Mouse (Mus musculus): Measurements from ENCODE around the gene Trpv5.

The Trpv5 gene

DNA sequence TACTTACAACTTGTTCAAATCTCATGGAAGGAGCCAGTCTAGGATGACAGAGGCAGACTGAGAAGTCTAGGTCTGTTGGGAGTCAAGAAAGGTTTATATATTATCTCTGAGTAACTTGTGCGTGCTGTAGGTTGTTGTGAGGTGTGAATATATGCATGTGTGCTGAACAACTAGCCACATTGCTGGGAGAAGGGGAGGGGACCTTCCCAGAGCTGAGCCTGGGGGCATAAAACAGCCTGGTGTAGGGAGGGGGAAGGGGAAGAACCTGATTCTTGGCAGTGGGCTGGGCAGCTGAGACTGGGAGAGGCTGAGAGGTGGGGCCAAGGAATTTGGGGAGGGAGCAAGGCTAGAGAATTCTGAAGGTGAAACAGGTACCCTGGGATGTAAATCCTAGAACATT is at the start of gene Trpv5:
TSS of gene Trpv5 (minus strand) at position 101 of the 400 bp plus-strand sequence.
- no peak for DNase-seq (ENCODE audit: low spot score)

DNA sequence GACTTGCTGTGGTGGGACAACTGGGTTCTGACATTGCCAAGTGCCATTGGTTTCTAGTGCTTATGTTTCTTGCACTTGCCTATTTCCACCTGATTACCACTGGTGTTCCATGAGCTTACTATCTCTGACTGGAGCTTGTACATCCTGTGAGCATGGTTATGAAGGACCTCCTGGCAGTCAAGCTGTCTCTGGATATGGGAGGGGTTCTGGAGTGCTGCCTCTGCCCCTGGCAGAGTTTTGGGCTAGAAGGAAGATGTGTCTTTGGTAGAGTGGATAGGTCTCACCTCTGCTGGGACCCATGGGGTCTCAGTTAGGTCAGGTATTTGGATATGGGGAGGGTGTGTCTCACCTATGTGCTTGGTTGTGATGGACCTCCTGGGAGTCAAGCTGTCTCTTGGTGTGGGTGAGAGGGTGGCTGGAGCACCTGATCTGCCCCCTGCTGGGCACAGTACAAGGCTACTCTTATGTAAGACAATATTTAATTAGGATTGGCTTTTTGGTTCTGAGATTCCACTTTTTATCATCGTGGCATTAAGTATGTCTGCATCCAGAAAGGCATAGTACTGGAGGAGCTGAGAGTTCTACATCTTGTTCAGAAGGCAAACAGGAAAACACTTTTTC is 47.5 kb upstream of the Trpv5 start:
- DNase-seq (ENCODE audit: low spot score), result peak; percentile 48

DNA sequence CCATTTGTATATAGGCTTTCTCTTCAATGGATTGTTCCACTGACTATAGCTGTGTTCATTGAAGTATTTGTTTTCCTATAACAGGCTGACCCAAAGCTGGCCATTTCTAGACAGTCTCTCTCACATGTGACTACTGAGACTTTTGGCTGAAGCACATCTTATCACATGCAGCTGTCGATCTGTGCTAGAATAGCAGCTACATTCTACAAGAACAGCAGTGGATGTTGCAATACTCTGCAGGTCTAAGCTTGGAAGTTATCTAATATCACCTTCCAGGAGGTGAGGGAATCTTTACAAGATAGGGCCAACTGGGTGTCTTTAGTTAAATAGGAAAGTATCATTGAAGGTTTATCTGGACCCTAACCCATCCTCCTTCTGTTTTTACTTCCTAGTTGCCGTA is 40.9 kb upstream of the Trpv5 start:
- DNase-seq (ENCODE audit: low spot score), result no peak

DNA sequence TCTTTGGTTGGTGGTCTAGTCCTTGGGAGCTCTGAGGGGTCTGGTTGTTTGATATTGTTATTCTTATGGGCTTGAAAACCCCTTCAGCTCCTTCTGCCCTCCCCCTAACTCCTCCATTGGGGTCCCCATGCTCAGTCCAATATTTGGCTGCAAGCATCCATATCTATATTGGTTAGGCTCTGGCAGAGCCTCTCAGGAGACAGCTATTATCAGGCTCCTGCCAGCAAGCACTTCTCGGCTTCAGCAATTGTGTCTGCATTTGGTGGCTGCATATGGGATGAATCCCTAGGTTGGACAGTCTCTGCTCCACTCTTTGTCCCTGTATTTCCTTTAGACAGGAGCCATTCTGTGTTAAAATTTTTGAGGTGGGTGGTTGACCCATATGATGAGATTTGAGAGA is 29.7 kb upstream of the Trpv5 start:
- no peak for DNase-seq (ENCODE audit: low spot score)

DNA sequence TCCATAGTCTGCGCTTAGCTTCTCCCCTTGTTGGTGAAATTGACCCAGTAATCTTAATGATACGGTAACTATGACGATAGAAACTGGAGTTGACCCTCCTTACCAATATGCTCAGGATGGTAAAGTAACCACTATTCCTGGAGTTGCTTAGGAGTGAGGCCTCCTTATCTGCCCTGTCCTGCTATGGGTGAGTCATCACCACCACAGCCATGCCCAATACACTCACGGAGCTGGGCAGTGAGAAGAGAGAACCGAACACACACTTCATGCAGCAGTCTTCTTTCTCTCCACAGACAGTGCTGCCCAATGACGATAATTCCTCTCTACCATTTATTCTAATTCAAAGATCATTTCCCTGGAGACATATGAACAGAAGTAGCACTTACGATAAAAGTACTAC is 25.7 kb upstream of the Trpv5 start:
- DNase-seq (ENCODE audit: low spot score), result peak; percentile 86

DNA sequence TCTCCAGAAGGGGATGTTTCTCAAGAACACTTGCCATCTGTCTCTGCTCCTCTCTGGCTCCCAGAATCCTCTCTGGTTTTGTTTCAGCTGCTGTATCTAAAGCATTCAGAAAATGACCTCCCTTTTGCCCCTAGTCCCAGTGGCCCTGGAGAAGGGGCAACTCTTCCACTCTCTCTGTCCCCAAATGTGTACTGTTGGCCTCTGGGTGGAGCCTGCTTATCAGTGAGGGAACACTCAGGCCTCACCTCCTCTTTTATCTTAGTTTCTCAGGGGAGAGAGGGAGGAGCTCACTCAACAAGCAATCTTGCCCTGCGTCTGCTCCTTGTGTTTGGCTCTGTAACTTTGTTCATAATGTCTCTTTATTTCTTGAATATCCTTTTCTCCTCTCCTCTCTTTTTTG is 23.6 kb upstream of the Trpv5 start, which contains the start of gene Kel:
TSS of gene Kel (minus strand) at position 217 of the 400 bp plus-strand sequence.
- DNase-seq (ENCODE audit: low spot score), result peak; percentile 92

DNA sequence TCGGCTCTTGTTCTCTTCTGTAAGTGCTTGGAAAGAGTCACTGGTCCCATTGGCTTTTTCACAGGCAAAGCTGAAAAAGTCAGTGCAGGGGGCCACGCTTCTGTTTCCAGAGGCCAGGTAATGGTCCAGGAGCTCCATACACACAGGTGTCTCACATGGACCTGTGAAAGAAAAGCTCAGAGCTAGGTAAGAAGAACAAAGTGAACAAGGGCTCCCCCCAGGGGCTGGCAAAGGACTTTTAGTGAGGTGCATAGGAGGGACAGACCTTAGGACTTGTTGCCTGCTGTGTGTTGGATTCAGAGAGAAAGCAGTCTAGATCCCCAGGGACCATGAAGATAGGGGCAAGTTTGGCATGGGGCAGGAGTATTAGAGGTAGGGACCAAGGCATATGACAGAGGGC is 22.4 kb upstream of the Trpv5 start:
- peak; percentile 82 for DNase-seq (ENCODE audit: low spot score)

DNA sequence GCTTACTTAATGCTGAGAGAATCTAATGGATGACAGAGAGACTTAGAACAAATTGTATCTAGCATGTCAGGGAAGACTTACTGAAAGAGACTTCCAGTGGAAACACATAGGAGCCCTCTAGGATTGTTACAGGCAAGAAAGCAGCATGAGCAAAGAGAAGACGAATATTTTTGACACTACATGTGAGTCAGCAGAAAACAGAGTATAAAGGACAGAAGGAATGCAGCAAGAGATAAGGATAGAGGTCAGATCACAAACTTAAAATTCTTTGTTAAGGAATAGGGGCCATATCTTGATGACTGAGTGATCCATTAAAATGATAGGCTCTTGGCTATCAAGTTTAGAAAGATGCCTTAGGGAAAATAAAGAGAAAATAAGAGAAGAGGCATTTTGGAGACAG is 20.7 kb upstream of the Trpv5 start:
- DNase-seq (ENCODE audit: low spot score), result peak; percentile 59

DNA sequence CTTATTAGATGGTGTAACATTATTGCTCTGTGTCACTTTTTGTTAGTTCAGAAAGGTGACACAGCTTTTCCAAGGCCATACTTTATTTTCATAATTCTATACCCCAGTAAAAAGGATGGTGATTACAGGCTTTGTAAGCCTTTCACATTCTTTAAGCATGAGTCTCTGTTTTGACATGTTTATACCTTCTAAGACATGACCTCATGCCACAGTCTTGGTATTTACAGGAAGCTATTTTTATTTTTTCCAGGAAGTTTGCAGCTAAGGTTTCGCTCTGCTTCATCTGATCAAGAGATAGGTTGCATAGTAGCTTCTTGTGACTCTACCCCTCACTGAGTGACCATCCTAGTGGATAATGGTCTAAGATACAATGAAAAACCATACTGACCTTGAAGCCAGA is 13.8 kb upstream of the Trpv5 start:
- no peak for DNase-seq (ENCODE audit: low spot score)

DNA sequence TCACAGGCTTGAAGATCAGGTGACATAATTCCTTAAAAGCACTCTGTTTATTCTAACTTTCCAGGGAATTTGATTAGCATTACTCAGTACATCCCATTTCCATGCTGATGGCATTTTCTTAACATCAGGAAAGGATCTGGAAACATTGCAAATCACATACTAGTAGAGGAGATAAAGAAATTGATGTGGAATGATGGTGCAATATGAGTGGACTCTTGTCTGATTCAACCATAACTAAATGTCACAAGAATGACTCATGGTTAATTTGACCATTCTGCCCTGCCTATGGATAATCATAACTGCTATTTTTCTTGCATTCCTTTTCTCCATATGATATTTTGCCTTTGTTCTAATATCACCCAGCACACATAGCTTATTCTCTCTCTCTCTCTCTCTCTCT is 11.6 kb upstream of the Trpv5 start:
- DNase-seq (ENCODE audit: low spot score), result no peak

DNA sequence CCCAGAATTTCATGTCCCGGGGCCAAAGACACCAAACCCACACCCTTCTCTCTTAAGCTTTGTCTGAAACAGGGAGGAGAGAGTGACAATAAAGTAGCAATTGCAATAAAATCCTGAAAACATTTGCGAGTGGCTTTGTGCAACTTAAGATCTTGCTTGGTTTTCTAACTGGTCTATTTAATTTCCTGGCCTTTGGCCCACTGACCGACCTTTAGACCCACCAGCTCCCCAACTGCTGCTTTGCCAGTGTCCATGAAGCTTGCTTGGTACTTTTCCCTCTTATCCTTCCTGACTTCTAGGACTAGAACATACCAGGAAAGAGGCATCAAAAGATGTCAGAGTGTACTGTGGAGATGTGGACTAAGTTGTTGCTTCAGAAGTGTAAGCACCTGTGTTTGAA is 5.0 kb upstream of the Trpv5 start:
- no peak for DNase-seq (ENCODE audit: low spot score)

DNA sequence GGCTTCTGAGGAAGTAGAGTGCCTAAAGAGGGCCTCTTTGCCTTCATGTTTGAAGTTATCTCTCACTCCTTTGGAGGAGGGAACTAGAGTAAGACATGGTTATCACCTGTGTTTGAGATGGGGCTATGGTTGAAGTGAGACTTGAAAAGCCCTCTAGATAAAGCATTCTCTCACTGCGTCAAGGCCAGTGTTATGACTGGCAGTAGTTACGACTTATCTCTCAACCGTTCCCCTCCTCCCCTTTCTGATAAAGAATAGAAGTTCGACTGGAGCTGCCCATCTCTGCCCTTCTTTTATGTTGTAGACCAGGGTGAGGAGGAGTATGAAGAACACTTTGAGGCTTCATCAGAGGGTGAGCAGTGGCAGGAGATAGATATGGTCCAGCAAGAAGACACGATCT is 4.3 kb upstream of the Trpv5 start:
- DNase-seq (ENCODE audit: low spot score), result peak; percentile 42

DNA sequence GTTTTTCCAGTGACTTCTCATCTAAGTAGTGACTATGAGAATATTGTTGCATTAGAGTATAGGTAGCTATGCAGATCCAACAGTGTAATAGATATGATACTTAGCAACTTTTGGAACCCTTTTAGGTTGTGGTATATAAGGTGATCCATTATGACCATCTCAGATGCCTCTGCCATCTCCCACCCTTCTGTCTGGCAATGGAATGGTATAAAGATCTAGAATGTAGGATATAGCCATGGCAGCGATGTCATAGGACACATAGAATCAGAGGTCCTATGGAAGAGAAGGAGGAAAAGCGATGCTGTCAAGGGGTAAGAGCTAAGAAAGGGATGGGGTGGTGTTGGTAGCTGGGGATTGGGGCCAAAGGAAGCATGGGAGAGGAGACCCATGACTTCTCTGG is 3.6 kb upstream of the Trpv5 start, which contains the start of gene Llcfc1:
TSS of gene Llcfc1 (plus strand) at position 301 of the 400 bp plus-strand sequence.
- DNase-seq (ENCODE audit: low spot score), result no peak

DNA sequence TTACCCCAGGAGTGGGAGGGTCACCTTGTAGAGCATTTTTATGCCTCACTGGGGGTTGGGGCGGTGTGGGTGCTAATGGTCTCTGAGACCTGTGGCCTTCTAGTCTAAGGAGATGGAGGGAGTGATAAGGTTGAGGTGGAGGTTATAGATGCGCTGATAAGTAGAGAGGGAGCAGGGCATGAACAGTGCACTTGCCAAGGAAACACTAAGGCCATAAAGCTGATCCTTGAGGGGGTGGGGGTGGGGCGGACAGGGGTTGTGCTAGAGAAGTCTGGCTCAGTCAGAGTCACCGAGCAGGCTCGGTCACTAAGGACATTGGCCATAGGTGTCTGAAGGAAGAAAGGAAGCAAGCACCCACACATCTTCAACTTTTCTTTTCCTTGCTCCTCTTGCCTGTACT is 1.1 kb upstream of the Trpv5 start:
- no peak for DNase-seq (ENCODE audit: low spot score)

DNA sequence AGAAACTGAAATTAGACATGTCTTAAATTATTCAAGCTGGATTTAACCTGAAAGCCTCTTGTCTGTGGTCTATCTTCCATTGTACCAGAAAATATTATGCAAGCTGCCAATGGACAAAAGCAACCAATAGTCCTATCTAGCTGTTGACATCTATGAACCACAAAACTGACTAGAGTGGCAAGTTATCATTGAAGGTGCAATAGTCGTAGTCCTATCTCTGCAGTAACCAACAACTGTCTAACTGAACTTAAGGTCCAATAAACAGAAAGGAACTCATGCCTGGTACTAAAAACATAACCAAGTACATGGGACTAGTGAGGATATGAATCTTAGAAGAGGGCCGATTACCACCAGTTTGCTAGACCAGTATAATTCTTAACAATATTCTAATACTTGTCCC is 4.0 kb downstream of the Trpv5 start:
- DNase-seq (ENCODE audit: low spot score), result no peak

DNA sequence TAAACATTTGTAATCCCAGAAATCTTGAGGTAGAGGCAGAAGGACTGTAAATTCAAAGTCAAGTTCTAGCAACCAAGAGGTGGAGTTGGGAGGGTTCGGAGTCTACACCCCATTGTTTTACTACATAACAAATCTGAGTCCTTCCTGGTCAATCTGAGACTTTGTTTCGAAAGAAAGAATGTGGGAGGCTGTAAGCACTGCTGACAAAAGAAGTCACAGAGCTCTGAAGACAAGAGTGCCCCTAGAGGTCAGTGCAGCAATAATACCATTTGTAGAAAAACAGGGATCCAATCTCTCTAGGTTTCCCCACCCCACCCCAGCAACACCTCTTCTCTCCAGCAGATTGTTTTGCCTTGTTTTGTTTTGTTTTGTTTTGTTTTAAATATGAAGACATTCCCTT is 18.2 kb downstream of the Trpv5 start:
- no peak for DNase-seq (ENCODE audit: low spot score)

DNA sequence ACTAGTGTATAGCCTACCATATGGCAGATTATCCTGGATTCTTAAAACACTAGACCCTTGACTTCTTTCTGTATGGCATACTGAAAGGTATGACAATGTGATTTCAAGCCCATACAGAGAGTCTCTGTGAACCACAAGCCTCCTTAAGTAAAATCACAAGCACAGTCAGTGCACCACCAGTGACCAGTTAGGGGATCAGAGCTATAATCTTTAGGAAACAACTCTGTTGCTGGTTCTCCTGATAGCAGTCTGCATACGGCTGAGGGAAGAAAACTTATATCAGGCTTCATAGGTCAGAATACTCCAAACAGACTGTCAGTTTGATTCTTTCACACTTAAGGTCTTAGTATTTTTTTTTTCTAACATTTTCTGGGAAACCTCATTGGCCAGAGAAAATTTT is 22.1 kb downstream of the Trpv5 start:
- DNase-seq (ENCODE audit: low spot score), result no peak

DNA sequence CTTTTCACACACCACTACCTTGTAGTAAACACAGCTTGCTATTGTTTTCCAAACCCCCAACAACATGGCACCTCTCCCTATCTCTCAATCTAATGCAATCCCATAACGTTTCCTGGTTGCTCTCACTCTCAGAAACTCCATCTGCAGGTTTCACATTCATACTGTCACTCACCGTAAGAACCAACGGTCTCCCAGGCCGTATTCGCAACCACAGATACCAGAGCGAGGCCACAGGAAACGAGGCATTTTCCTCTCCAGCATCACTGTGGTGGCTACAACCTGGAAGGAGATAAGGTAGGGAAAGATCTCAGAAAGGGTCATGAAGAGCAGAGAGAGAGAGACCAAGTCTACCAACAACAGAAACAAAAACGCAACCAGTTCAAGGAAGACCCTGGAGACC is 25.9 kb downstream of the Trpv5 start:
- no peak for DNase-seq (ENCODE audit: low spot score)

DNA sequence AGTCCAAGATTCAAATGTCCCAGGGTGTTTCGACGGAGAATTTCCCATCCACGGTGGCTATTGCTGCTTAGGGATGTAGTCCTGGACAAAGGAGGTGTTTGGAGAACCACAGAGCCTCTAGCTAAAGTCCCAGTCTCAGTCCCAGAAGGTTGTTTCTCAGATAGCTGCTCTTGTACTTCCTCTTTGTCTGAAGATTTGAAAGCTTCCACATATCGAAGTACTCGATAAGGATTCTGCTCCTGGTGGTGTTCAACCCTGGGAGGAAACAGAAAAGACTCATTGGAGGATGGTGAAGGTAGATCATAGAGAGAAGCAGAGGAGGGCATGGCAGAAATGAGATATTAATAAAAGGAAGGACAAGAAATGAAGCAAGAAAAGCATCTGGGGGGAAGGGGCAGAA is 27.4 kb downstream of the Trpv5 start:
- no peak for DNase-seq (ENCODE audit: low spot score)

DNA sequence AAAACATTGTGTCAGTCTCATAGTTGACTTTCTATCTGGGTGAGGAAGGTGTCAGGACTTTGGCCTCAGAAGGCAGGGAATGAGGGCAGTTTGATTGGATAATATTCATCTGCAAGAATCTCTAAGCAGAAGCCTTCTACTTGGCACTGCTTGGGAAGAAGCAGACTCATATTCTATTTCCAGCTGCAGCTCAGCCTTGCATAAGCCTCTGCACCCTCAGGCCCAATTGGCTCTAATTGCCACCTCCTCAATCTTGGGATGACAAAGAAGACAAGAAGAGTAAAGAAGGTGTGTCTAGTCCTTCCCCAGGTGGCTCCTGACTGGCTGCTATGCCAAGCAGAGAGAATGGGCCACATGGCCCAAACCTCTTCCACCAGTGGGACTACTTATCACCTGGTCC is 33.9 kb downstream of the Trpv5 start:
- DNase-seq (ENCODE audit: low spot score), result no peak

DNA sequence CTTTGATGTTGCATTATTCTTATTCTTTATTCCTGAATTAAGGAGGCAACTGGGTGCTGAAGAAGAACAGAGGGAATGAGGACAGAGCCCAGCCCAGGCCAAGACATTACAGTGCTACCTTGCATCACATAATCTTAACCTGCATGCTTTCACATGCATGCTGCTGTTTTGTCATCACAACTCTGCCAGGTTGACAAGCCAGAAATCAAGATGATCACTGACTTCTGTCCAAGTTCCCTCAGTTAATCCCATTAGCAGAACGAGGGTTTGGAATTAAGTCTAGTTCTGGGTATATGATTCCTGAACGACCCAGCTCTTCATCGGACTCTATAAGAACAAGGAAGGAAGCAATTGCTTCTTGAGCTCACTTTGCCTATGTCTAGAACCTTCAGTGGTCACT is 34.3 kb downstream of the Trpv5 start:
- DNase-seq (ENCODE audit: low spot score), result no peak

DNA sequence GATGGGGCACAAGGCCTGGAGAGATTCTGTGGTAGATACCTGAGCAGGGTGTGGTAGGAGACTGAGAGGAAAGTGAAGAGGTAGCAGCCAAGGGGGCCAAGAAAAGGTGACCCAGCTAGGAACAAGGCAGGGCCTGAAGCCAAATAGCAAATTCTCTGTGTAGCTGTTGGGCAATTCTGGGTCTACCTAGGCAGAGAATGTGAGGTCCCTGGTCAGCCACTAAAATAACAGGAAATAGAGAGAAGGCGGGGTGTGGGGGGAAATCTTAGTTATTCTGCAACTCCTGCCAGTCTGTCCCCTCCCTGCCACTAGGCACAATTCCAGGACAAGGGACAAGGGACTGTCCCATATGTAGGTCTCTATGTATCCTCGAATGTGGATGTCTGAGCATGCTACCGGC is 37.3 kb downstream of the Trpv5 start:
- no peak for DNase-seq (ENCODE audit: low spot score)

DNA sequence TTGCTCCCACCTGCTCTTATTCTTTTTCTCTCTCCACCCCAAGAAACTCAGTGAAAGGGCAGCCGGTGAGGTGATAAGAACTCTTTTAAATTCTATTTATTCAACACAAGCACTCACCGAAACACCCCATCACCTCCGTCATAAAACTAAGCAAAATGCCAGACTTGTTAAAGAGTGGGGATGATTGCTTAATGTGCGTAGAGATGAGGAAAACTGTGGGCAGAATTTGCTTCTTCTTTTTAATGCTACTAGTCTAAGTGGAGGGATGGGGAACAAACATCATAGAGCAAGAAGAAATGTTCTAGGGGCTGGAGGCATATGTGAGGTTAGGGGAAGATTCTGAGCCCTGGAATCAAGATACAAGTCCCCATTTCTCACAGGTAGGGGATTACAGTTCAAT is 37.8 kb downstream of the Trpv5 start:
- DNase-seq (ENCODE audit: low spot score), result no peak

DNA sequence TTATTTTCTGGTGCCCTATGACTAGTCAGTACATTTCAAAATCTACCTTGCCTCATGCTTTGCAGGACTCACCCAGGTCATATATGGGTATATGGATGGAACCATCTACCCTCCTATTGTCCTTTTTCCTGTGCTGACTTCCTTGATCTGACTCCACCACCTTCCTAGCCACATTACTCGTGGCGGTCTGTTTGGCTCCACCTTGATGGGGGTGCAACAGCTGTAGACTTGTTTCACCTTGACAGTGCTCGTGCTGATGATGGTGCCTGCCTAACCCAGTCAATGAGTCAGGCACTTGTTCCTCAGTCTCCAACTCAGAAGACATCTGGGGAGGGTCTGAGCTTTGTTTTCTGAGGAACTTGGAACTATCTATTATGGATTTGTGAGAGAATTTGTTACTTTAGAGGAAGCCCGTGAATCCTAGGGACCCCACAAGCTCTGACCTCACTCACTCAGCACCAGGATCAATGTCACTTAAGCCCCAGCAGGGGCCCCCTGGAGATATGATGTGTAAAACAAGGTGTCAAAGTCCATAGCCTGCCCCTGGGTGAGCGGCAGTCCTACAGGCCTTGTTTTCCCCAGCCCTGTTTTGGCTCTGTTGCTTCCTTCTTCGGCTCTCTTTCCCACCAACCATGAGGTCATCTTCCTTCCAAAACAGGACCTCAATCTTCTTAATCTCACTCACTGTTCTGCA is 39.2 kb downstream of the Trpv5 start:
- DNase-seq (ENCODE audit: low spot score), result no peak
